Mouse (Mus musculus) myocyte (in vitro differentiated cells): ENCODE measurements around the gene Zbtb24. TPM values are rescaled to one million over a fixed set of nuclear protein-coding genes. Genes with fewer than 3 reads are reported as not detected.

ENCODE experiments used
- H3K27me3 ChIP-seq: one replicate; pipeline ENCODE4 v1.6.1; 2011; ENCODE audit not compliant: control insufficient read depth, insufficient read depth, insufficient read length
- H3K36me3 ChIP-seq: one replicate; pipeline ENCODE4 v1.6.1; 2011; ENCODE audit not compliant: control insufficient read depth, insufficient read depth
- H3K4me2 ChIP-seq: one replicate; pipeline ENCODE4 v1.6.1; 2011; ENCODE audit warnings: low read depth, control low read depth
- H3K4me3 ChIP-seq: one replicate; pipeline ENCODE4 v1.5.1; 2011; ENCODE audit warnings: mild to moderate bottlenecking, control low read depth, moderate library complexity
- H3K79me2 ChIP-seq: one replicate; pipeline ENCODE4 v1.6.1; 2011; ENCODE audit not compliant: control insufficient read depth, insufficient read depth
- H3ac ChIP-seq: one replicate; pipeline ENCODE4 v1.6.1; 2011; ENCODE audit not compliant: control insufficient read depth, insufficient read length
- CEBPB ChIP-seq: IDR thresholded peaks from 2 replicates; pipeline ENCODE4 v1.6.1; 2011; ENCODE audit warnings: mild to moderate bottlenecking, moderate library complexity; ENCODE audit not compliant: poor library complexity, insufficient read depth, severe bottlenecking
- E2F4 ChIP-seq: IDR thresholded peaks from one replicate; pipeline ENCODE4 v1.6.1; 2011; ENCODE audit warnings: mild to moderate bottlenecking, control low read depth, moderate library complexity; ENCODE audit not compliant: insufficient read depth
- MAX ChIP-seq: IDR thresholded peaks from one replicate; pipeline ENCODE4 v1.6.1; 2011; ENCODE audit warnings: low read depth, mild to moderate bottlenecking, control low read depth
- MYOD1 ChIP-seq, 3 experiments: IDR thresholded peaks; one replicate each; pipeline ENCODE4 v1.6.1; 2011; ENCODE audit warnings: control low read depth in 2 of 3, low read depth in 2 of 3, mild to moderate bottlenecking in 2 of 3, moderate library complexity in 1 of 3; ENCODE audit not compliant: insufficient read length in 2 of 3, control insufficient read depth in 1 of 3
- MYOG ChIP-seq, 3 experiments: IDR thresholded peaks; one replicate each; pipeline ENCODE4 v1.6.1; 2011; ENCODE audit warnings: control low read depth in 2 of 3, low read depth in 2 of 3, mild to moderate bottlenecking in 2 of 3; ENCODE audit not compliant: insufficient read length in 2 of 3, control insufficient read depth in 1 of 3, insufficient read depth in 1 of 3
- POLR2A ChIP-seq: IDR thresholded peaks from one replicate; pipeline ENCODE4 v1.6.1; 2011; ENCODE audit warnings: low read depth, mild to moderate bottlenecking, control low read depth, moderate library complexity; ENCODE audit not compliant: insufficient read length
- POLR2AphosphoS2 ChIP-seq: IDR thresholded peaks from one replicate; pipeline ENCODE4 v1.6.1; 2011; ENCODE audit warnings: low read depth, control low read depth; ENCODE audit not compliant: insufficient read length
- REST ChIP-seq: IDR thresholded peaks from one replicate; pipeline ENCODE4 v1.6.1; 2011; ENCODE audit warnings: mild to moderate bottlenecking, control low read depth, moderate library complexity; ENCODE audit not compliant: insufficient read depth, insufficient read length
- SRF ChIP-seq: IDR thresholded peaks from one replicate; pipeline ENCODE4 v1.6.1; 2011; ENCODE audit warnings: low read depth; ENCODE audit not compliant: control insufficient read depth, insufficient read length
- TCF12 ChIP-seq: IDR thresholded peaks from one replicate; pipeline ENCODE4 v1.6.1; 2011; ENCODE audit warnings: mild to moderate bottlenecking, control low read depth; ENCODE audit not compliant: poor library complexity, insufficient read depth, severe bottlenecking
- TCF3 ChIP-seq: IDR thresholded peaks from one replicate; pipeline ENCODE4 v1.6.1; 2011; ENCODE audit warnings: low read depth, control low read depth; ENCODE audit not compliant: insufficient read length
- USF1 ChIP-seq: IDR thresholded peaks from one replicate; pipeline ENCODE4 v1.6.1; 2011; ENCODE audit warnings: low read depth, mild to moderate bottlenecking, control low read depth, moderate library complexity
- polyA plus RNA-seq: library from polyadenylated mRNA; unstranded; fragments of >200 nt; fragmentation: generic; extraction: Trizol; gene quantifications from one replicate; pipeline ENCODE4 v1.2.1, GENCODE M21; 2012; ENCODE audit warnings: missing spikeins

Zbtb24 gene
- polyA plus RNA-seq, 1 experiment, result 7.6 TPM

DNA sequence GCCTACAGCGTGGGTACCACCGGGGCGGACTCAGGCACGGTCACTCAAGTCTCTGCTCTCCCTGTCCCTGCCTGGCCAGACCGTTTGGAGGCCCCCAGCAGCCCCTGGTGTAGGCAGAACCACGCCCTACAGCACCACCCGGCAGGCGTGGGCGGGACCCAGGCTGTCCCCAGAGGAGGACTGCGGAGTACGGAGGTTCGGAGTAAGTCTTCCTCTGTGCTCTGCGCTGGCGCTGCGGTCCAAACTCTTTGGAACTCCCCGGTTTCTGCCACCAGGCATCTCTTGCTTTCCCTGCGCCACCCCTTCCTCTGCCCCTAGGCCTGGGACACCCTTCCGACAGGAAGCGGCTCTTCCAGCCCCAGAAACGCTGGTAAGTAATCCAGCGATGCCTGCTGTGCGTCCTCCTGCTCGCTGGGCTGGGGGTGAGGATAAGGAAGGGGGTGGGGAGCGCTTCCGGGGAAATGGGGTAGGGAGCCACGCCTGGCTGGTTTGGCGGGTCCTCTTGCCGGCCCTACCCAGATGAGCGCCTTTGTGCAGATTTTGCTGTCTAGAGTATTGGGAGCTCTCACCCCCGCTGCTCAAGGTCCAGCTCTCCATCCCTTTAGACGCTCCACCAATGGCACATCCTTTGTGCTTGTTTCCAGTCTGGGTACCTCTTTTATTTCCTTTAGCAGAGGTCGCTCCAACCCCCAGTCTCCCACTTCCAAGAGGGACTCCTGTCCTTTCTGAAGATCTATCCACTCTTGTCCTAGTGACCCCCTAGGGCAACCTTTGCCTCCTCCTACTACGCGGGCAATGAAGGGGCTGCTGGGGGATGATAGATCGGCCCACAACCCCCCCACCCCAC is 26.2 kb downstream of the Zbtb24 start, which contains the start of gene Mical1:
Mical1 (plus strand) TSS at position 144 of the 847 bp plus-strand sequence.
- peak within 1 kb of the TSS; percentile 47 for H3ac ChIP-seq
- H3K4me3 ChIP-seq, result peak within 1 kb of the TSS; percentile 93
- H3K36me3 ChIP-seq, result peaks cover 8% of the 10 kb centered on the region
- H3K79me2 ChIP-seq, result no peaks in the 10 kb centered on the region
- TF ChIP-seq TCF12 (no peak), CEBPB (no peak), MAX (no peak), REST (no peak), MYOG (IDR thresholded peaks at IDR 0.05; ENCODE audit: control insufficient read depth in 1 of 3, insufficient read depth in 1 of 3, insufficient read length in 2 of 3, low read depth in 2 of 3) (no peak), TCF3 (no peak), SRF (no peak), USF1 (no peak), MYOD1 (IDR thresholded peaks at IDR 0.05; ENCODE audit: control insufficient read depth in 1 of 3, insufficient read length in 2 of 3, low read depth in 2 of 3) (peak in 1 of 3 experiments; percentile 24), E2F4 (no peak), POLR2A (peak; percentile 75), POLR2AphosphoS2 (peak; percentile 89)
- H3K4me2 ChIP-seq, result peak within 1 kb of the TSS; percentile 89
- no peaks in the 10 kb centered on the region for H3K27me3 ChIP-seq

DNA sequence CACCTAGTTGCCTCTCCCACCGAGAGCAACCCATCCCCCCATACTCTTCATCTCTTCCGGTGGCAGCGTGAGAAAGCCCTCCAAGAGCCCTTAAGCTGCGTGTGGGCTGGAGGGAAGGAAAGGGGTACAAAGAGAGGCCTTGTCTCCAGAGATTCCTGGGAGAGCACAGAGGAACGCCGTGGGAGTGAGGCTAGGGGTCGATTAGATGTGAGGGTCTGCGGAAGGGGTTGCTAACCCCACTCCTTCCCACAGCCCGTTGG is 26.8 kb downstream of the Zbtb24 start:
- TF ChIP-seq TCF3 (no peak), USF1 (no peak), SRF (no peak), CEBPB (no peak), POLR2A (no peak), E2F4 (no peak), REST (no peak), MYOD1 (IDR thresholded peaks at IDR 0.05; ENCODE audit: control insufficient read depth in 1 of 3, insufficient read length in 2 of 3, low read depth in 2 of 3) (no peak), MAX (no peak), MYOG (IDR thresholded peaks at IDR 0.05; ENCODE audit: control insufficient read depth in 1 of 3, insufficient read depth in 1 of 3, insufficient read length in 2 of 3, low read depth in 2 of 3) (no peak), POLR2AphosphoS2 (no peak), TCF12 (no peak)
- Histone ChIP-seq H3K27me3 (no peaks in the 10 kb centered on the region), H3K36me3 (peaks cover 8% of the 10 kb centered on the region), H3K4me2 (peak overlapping the region; percentile 89), H3ac (peak overlapping the region; percentile 47), H3K79me2 (no peaks in the 10 kb centered on the region), H3K4me3 (peak overlapping the region; percentile 93)

DNA sequence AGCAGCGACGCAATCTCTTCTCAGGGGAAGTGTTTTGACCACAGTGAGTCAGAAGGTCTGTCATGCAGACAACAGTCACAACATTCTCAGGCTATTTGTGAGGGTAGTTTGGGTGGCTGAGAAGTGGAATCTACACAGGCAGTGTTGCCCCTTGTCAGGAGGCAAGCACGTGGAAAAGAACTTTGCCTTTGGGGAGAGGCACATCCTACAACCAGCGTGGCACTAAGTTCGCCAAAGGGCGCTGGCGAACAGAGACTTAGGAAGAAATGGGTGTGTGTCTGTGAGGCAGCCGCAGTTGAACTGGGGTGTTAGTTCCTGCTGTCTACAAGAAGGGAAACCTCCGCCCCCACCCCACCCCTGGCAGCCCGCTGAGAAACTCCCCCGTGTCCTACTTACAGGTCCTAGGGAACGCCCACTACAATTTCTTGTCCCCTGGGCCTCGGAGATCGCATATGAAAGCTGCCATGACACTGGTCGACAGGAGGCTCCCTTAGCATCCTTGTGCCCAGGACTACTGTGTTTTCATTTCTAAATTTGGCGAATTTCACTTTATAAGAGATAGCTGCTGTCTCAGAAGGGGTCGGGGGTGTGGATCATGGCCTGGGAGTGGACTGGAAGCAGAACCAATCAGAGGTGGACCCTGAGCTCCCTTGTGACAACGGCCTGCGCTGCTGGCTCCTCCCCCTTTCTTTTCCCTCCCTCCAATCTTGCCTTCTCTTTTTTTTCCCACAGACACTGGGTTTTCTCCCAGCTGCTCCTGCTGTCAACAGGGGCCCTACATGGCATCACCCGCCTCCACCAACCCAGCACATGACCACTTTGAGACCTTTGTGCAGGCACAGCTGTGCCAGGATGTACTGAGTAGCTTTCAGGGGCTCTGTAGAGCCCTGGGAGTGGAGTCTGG is 27.3 kb downstream of the Zbtb24 start:
- Histone ChIP-seq H3ac (peak overlapping the region; percentile 47), H3K27me3 (no peaks in the 10 kb centered on the region), H3K79me2 (no peaks in the 10 kb centered on the region), H3K36me3 (peaks cover 8% of the 10 kb centered on the region), H3K4me3 (peak overlapping the region; percentile 93), H3K4me2 (peak overlapping the region; percentile 89)
- peak; percentile 2 for TF ChIP-seq E2F4
- TF ChIP-seq MAX, result peak; percentile 68
- peak; percentile 69 for TF ChIP-seq USF1
- TF ChIP-seq REST, result no peak
- TF ChIP-seq TCF12, result peak; percentile 64
- TF ChIP-seq TCF3, result peak; percentile 42
- TF ChIP-seq POLR2AphosphoS2, result no peak
- TF ChIP-seq POLR2A, result peak; percentile 56
- no peak for TF ChIP-seq CEBPB
- TF ChIP-seq MYOG (IDR thresholded peaks at IDR 0.05; ENCODE audit: control insufficient read depth in 1 of 3, insufficient read depth in 1 of 3, insufficient read length in 2 of 3, low read depth in 2 of 3), result peak; percentile 66 to 92 (median 86)
- TF ChIP-seq MYOD1 (IDR thresholded peaks at IDR 0.05; ENCODE audit: control insufficient read depth in 1 of 3, insufficient read length in 2 of 3, low read depth in 2 of 3), result peak; percentile 73 to 90 (median 87)
- peak; percentile 74 for TF ChIP-seq SRF

DNA sequence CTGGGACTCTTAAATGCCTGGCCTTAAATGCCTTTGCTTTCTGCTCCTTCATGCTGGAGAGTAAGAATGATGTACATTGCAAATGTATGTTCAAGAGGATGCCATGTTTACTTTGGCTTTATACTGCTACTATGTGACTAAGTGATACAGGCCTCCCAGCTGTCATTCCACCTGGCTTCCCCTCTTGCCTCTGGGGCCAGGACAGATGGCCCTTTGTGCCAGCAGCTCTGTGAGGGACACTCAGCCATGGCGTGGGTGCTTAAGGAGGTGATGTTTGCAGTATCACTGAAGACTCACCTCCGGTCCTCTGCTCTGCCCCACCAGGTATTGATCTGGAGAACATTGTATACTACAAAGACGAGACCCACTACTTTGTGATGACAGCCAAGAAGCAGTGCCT is 29.8 kb downstream of the Zbtb24 start:
- H3K36me3 ChIP-seq, result peaks cover 14% of the 10 kb centered on the region
- no peaks in the 10 kb centered on the region for H3K79me2 ChIP-seq
- TF ChIP-seq TCF3, result peak; percentile 47
- peak in 2 of 3 experiments; percentile 20 to 86 for TF ChIP-seq MYOD1 (IDR thresholded peaks at IDR 0.05; ENCODE audit: control insufficient read depth in 1 of 3, insufficient read length in 2 of 3, low read depth in 2 of 3)
- peak; percentile 19 to 82 (median 56) for TF ChIP-seq MYOG (IDR thresholded peaks at IDR 0.05; ENCODE audit: control insufficient read depth in 1 of 3, insufficient read depth in 1 of 3, insufficient read length in 2 of 3, low read depth in 2 of 3)
- TF ChIP-seq TCF12, result peak; percentile 20
- no peak for TF ChIP-seq POLR2AphosphoS2
- H3ac ChIP-seq, result no peak overlapping the region
- no peak overlapping the region for H3K4me3 ChIP-seq
- H3K4me2 ChIP-seq, result no peak overlapping the region
- no peaks in the 10 kb centered on the region for H3K27me3 ChIP-seq
